Mouse (Mus musculus) lung, postnatal 0 days (tissue): ENCODE measurements around the gene Mapkapk2.

Experiments
- CTCF ChIP-seq: IDR thresholded peaks from 2 replicates; pipeline ENCODE4 v1.5.1; 2016; ENCODE audit warnings: antibody characterized with exemption, mild to moderate bottlenecking
- EP300 ChIP-seq: IDR thresholded peaks from 2 replicates; pipeline ENCODE4 v1.6.1; 2016; ENCODE audit warnings: antibody characterized with exemption, mild to moderate bottlenecking, control low read depth

- TF ChIP-seq CTCF (peak; percentile 74), EP300 (no peak)
These were observed 21.4 kb upstream of the Mapkapk2 start for GRCm38 (mm10) chr1:131119026-131119425.
